In genomic region chr12:70729961-70730360, GRCm38 (mm10) we compare ENCODE assay signal across 14 mouse cellular contexts.
DNase-seq lines count a peak whose midpoint lies in the region; ATAC-seq lines count a peak whose summit lies in the region.
"Had no signal": no experiment of that assay in that cellular context is flagged by ENCODE, and none has a peak within 500 bp of the region (broad histone marks: within the 10 kb centered on the region; RNA-seq: fewer than 3 reads in every experiment).

No protein-coding gene starts in this region.

- H3K27me3 ChIP-seq in liver, embryonic 13.5 days, result no peaks in the 10 kb centered on the region
- H3K27me3 ChIP-seq: embryonic facial prominence, embryonic 15.5 days; midbrain, embryonic 15.5 days had no signal

- ATAC-seq in liver, embryonic 13.5 days (ENCODE audit: low read depth), result 0 out of 2 replicates have a peak, but pooled peaks have one; percentile 48
- ATAC-seq: midbrain, embryonic 15.5 days had no signal

- no peaks in the 10 kb centered on the region; the same call in 1 of the 2 replicates for H3K4me1 ChIP-seq in liver, embryonic 13.5 days (replicated peaks)
- H3K4me1 ChIP-seq: embryonic facial prominence, embryonic 15.5 days; midbrain, embryonic 15.5 days had no signal

- H3K36me3 ChIP-seq in liver, embryonic 13.5 days, result no peaks in the 10 kb centered on the region
- H3K36me3 ChIP-seq: embryonic facial prominence, embryonic 15.5 days; G1E; midbrain, embryonic 15.5 days had no signal

- no peak overlapping the region for H3K4me2 ChIP-seq in liver, embryonic 13.5 days
- H3K4me2 ChIP-seq: embryonic facial prominence, embryonic 15.5 days; midbrain, embryonic 15.5 days had no signal

- no peak overlapping the region for H3K4me3 ChIP-seq in liver, embryonic 13.5 days (replicated peaks)
- H3K4me3 ChIP-seq: embryonic facial prominence, embryonic 15.5 days; heart, adult 2 months; midbrain, embryonic 15.5 days had no signal

- DNase-seq in kidney, postnatal 10 days, result peak; percentile 52
- no peak for DNase-seq in kidney, adult 11 months
- DNase-seq in Muller cell, postnatal 12 days (ENCODE audit: inconsistent ontology term), result peak; percentile 11
- peak; percentile 48 for DNase-seq in adrenal gland, postnatal 36 days
- no peak for DNase-seq in liver, embryonic 13.5 days
- DNase-seq in cerebellum, adult 9-11 months, result no peak
- DNase-seq in cerebellum, postnatal 36 days, result no peak
- no peak for DNase-seq in thymus, postnatal 14 days
- DNase-seq: cerebellum, adult 18-20 months; heart, adult 2 months; right cerebral cortex, postnatal 14 days had no signal

- 59% methylated on average over 6 of the region's 6 CpGs for WGBS in liver, embryonic 13.5 days (ENCODE audit: insufficient replicate concordance)

- H3K9ac ChIP-seq in liver, embryonic 13.5 days, result no peak overlapping the region
- H3K9ac ChIP-seq: embryonic facial prominence, embryonic 15.5 days; midbrain, embryonic 15.5 days had no signal

- no peaks in the 10 kb centered on the region for H3K9me3 ChIP-seq in liver, embryonic 13.5 days (replicated peaks)
- H3K9me3 ChIP-seq: embryonic facial prominence, embryonic 15.5 days; G1E; midbrain, embryonic 15.5 days had no signal

- H3K27ac ChIP-seq in liver, embryonic 13.5 days, result peak overlapping the region; percentile 9; the same call in 1 of the 2 replicates
- H3K27ac ChIP-seq: embryonic facial prominence, embryonic 15.5 days; heart, adult 2 months; midbrain, embryonic 15.5 days had no signal

Comparison
In these comparisons a context has a peak if more than half of its experiments do, and no peak if none do; other contexts are left out.
1. DNase-seq: peak in kidney, postnatal 10 days (single experiment), Muller cell, postnatal 12 days (single experiment) and adrenal gland, postnatal 36 days (2 of 2); none in kidney, adult 11 months (single experiment), liver, embryonic 13.5 days (single experiment), cerebellum, adult 9-11 months (single experiment), cerebellum, postnatal 36 days (0 of 2) and thymus, postnatal 14 days (single experiment).